Mouse (Mus musculus): ENCODE measurements at regions not wholly inside any gene's neighbourhood (a gene's known extent, or its start where the extent isn't known, plus 50 kb on each side); places are given as distances from the start of the nearest gene placed in this dataset.

DNA sequence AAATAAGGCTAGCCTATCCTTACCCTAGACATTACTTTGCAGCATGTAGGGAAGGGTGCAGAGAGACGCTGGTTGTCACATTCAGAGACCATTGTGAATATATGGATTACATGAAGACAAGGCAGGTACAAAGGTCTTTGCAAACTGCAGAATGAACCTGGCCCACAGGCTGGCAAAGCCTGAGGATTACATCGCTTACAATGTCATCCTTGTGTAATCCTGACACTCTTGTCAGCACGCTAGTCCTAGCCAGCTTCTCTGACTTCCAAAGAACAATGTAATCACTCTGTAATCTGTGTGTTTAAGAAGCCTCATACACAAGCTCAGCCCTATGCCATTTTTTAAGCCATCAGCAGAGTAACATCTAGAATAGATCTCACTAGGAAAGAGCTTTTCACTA lies 69.6 kb upstream of the Foxq1 start:
- no peak for TF ChIP-seq GATA1 (IDR thresholded peaks at IDR 0.05; ENCODE audit: borderline replicate concordance, low read length)
- no peak for TF ChIP-seq FLI1 (IDR thresholded peaks at IDR 0.05; ENCODE audit: low read length)
